Mouse (Mus musculus): ENCODE measurements around the gene Esam. TPM values are rescaled to one million over a fixed set of nuclear protein-coding genes. Genes with fewer than 3 reads are reported as not detected.
A peak's percentile ranks its signal among the peaks of the same experiment; 100 is the strongest.

The Esam gene
- polyA plus RNA-seq, 1 experiment from 2014 or later, result 47.2 TPM

DNA sequence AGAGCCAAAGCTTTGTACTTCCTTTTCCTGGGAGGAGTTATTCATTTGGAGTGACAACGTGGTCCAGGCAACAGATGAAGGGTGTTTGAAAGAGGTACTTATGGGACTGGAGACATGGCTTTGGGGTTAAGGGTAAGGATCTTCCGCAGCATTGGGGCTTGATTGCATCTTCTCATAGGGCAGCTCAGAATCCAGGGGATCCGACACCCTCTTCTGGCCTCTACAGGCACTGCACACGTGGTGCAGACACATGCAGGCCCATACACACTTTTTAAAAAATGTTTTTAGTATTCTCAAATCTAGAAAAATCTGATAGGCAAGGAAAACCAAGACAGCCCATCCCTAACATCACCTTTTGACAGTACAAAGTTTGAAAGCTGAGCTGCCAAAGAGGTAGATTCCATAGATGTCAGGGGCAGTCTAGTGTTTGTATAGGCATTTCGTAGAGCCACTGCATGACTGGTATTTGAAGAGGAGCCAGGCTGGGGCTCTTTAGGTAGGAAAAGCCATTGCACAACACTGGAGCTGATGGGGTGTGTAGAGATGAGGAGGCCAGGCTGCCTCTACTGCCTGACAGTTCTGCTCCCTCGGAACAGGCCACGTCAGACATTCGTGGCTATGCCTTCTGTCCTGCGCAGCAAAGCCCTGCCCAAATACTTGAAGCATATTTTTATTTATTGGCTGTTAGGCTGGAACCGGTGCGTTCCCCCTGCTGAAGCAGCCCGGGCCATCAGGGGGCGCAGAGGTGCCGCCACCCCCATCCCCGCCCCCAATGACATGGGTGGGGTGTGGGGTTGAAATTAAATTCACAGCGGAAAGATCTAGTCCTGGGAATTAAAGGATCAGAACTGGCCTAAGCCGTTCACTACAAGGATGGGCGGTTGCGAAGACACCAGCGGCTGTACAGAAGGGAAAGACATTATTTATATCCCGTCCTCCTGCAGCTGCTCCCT is 1.2 kb upstream of the Esam start:
- DNase-seq (ENCODE audit: low spot score), result no peak
- peaks cover 53% of the 10 kb centered on the region for H3K27me3 ChIP-seq (replicated peaks; ENCODE audit: control insufficient read depth, insufficient read depth, low read length)
- H3K4me3 ChIP-seq (ENCODE audit: low read depth, low read length), result no peak overlapping the region
- H3K27ac ChIP-seq (ENCODE audit: low read depth), result no peak overlapping the region
- H3K4me1 ChIP-seq (replicated peaks; ENCODE audit: control insufficient read depth, insufficient read depth, low read length), result peaks cover 12% of the 10 kb centered on the region; the same call in 1 of the 2 replicates
- no peak for ATAC-seq (replicated peaks; ENCODE audit: low FRiP score, low TSS enrichment, low read depth)
- H3K9ac ChIP-seq (ENCODE audit: low read length), result no peak overlapping the region
- WGBS, result 28% methylated on average over 21 of the region's 21 CpGs
- peak overlapping the region; percentile 13; the same call in 1 of the 2 replicates for H3K4me2 ChIP-seq (ENCODE audit: low read length)
- H3K9me3 ChIP-seq (ENCODE audit: control insufficient read depth, low read length), result peaks cover 3% of the 10 kb centered on the region; the same call in 1 of the 2 replicates
- H3K36me3 ChIP-seq (ENCODE audit: control insufficient read depth, insufficient read depth, low read length), result peaks cover 33% of the 10 kb centered on the region

DNA sequence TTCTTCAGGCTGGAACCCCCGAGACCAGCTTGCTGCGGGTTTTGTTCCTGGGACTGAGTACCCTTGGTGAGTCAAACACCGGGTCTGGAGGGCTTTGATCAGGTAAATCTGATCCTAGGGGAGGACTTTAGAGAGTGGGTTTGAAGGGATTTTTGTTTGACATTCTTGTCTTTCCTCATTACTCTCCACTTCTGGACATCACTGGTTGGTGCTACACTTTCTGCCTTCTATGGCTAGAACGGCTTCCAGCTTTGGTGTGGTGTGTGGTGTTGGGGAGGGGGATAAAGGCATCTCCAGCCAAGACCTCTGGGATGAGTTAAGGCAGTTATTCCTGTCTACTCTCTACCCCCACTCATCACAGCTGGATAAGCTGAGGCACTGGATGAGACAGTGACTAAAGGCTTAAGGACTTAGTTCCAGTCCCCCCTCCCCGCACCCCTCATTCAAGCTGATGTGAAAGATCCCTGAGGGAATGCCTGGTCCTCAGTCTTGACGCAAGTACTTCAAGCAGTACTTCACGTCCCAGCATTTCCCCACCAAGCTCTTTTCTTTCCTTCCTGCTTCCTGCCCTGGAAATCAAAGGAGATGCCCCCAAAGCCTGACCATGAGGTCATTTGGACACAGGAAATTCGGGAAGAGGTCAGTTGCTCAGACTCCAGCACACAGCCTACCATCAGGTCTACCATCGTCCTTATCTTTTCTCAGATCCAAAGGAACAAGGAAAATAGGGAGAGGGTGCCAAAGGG is 520 bp downstream of the Esam start:
- WGBS, result 30% methylated on average over 9 of the region's 9 CpGs
- DNase-seq (ENCODE audit: low spot score) (no peak), ATAC-seq (replicated peaks; ENCODE audit: low FRiP score, low TSS enrichment, low read depth) (no peak)
- Histone ChIP-seq H3K27ac (ENCODE audit: low read depth) (peak overlapping the region; percentile 36; the same call in 1 of the 2 replicates), H3K9ac (ENCODE audit: low read length) (no peak overlapping the region), H3K36me3 (ENCODE audit: control insufficient read depth, insufficient read depth, low read length) (peaks cover 19% of the 10 kb centered on the region), H3K4me2 (ENCODE audit: low read length) (peak overlapping the region; percentile 13; the same call in 1 of the 2 replicates), H3K27me3 (replicated peaks; ENCODE audit: control insufficient read depth, insufficient read depth, low read length) (peaks cover 56% of the 10 kb centered on the region), H3K9me3 (ENCODE audit: control insufficient read depth, low read length) (peaks cover 3% of the 10 kb centered on the region; the same call in 1 of the 2 replicates), H3K4me3 (ENCODE audit: low read depth, low read length) (peak overlapping the region; percentile 7), H3K4me1 (replicated peaks; ENCODE audit: control insufficient read depth, insufficient read depth, low read length) (peaks cover 12% of the 10 kb centered on the region; the same call in 1 of the 2 replicates)

DNA sequence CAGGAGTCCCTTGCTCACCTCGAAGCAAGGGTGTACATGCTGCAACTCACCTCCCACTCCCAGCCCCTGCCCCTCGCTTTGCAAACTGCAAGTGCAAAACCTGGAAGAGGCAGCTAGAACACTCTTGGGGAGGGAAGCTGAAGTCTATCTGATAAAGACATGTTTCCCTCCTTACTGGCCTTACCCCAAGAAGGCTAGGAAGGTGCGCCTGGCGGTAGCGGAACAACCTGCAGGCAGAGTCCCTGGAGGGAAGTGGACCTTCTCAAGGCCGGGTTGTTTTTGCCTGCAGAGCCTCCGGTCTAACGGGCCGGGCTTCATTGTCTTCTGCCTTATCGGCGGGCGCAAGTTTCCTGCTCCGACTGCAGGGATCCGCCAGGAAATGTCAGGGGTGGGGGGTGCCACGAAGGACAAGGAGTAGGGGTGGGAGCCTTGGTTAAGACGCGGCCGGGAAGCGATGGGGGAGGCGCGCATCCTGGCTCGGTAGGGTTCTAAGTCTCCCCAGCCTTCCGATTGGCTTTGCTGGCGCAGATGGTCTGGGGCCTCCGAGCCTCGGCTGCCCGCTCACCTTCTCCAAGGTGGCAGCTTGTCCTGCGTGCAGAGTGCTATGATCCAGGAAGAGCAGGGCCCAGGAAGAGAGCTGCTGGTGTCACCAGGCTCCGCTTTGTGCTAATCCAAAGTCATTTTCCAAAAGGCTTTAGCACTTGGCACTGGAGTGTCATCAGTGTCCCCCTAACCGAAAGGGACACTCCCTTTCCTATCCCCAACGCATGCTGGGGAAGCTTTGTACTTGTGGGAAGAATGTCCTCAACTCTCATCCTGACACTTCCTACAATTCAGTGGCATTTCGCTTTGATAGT is 2.4 kb downstream of the Esam start:
- ATAC-seq (replicated peaks; ENCODE audit: low FRiP score, low TSS enrichment, low read depth), result peak; percentile 49
- H3K27me3 ChIP-seq (replicated peaks; ENCODE audit: control insufficient read depth, insufficient read depth, low read length), result peaks cover 56% of the 10 kb centered on the region
- 3% methylated on average over 32 of the region's 32 CpGs for WGBS

DNA sequence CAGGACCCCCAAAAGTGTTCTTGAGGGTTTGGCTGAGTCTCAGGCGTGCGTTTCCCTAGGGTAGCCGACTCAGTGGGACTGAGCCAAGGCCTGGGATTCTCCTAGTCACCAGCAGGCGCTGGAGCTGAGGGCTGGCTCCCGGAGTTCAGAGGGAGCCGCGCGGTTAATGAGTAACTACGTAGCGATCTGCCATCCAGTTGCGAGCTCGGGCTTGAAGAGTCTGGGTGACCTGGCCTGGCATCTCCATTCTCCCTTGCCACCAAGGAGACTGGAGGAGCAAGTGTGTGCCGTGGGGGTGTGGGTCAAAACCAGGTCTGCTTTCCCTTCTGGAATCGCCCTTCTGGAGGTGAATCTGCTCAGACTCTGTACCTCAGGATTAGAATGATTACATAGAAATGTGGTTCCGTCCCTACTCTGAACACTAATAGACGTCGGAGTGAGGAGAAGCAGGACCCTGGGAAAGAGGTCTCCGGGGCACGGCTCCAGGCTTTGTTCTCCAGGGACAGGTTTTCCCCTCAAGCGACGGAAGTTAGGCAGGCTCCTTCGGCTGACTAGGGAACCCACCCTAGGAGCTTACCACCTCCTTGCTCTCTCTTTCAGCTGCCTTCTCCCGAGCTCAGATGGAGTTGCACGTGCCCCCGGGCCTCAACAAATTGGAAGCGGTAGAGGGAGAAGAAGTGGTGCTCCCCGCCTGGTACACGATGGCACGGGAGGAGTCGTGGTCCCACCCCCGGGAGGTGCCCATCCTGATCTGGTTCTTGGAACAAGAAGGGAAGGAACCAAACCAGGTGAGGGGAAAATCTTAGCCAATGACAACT is 3.2 kb downstream of the Esam start:
- Histone ChIP-seq H3K4me1 (replicated peaks; ENCODE audit: control insufficient read depth, insufficient read depth, low read length) (peaks cover 12% of the 10 kb centered on the region; the same call in 1 of the 2 replicates), H3K9me3 (ENCODE audit: control insufficient read depth, low read length) (peaks cover 3% of the 10 kb centered on the region; the same call in 1 of the 2 replicates), H3K9ac (ENCODE audit: low read length) (0 out of 2 replicates have a peak overlapping the region, but pooled peaks have one; percentile 18), H3K36me3 (ENCODE audit: control insufficient read depth, insufficient read depth, low read length) (no peaks in the 10 kb centered on the region), H3K27me3 (replicated peaks; ENCODE audit: control insufficient read depth, insufficient read depth, low read length) (peaks cover 56% of the 10 kb centered on the region), H3K4me2 (ENCODE audit: low read length) (peak overlapping the region; percentile 51), H3K4me3 (ENCODE audit: low read depth, low read length) (peak overlapping the region; percentile 32), H3K27ac (ENCODE audit: low read depth) (peak overlapping the region; percentile 22)
- peak; percentile 86 for ATAC-seq (replicated peaks; ENCODE audit: low FRiP score, low TSS enrichment, low read depth)
- WGBS, result 3% methylated on average over 31 of the region's 31 CpGs
- DNase-seq (ENCODE audit: low spot score), result peak; percentile 89

More for the DNA sequence above, 2.4 kb downstream of the Esam start:
- Histone ChIP-seq H3K36me3 (ENCODE audit: control insufficient read depth, insufficient read depth, low read length) (0 out of 2 replicates have a peak, but pooled peaks cover 3% of the 10 kb centered on the region), H3K9ac (ENCODE audit: low read length) (peak overlapping the region; percentile 18; the same call in 1 of the 2 replicates), H3K9me3 (ENCODE audit: control insufficient read depth, low read length) (peaks cover 3% of the 10 kb centered on the region; the same call in 1 of the 2 replicates), H3K4me3 (ENCODE audit: low read depth, low read length) (peak overlapping the region; percentile 32), H3K4me1 (replicated peaks; ENCODE audit: control insufficient read depth, insufficient read depth, low read length) (peaks cover 12% of the 10 kb centered on the region; the same call in 1 of the 2 replicates), H3K4me2 (ENCODE audit: low read length) (peak overlapping the region; percentile 51), H3K27ac (ENCODE audit: low read depth) (peak overlapping the region; percentile 22)
- DNase-seq (ENCODE audit: low spot score), result peak; percentile 74

DNA sequence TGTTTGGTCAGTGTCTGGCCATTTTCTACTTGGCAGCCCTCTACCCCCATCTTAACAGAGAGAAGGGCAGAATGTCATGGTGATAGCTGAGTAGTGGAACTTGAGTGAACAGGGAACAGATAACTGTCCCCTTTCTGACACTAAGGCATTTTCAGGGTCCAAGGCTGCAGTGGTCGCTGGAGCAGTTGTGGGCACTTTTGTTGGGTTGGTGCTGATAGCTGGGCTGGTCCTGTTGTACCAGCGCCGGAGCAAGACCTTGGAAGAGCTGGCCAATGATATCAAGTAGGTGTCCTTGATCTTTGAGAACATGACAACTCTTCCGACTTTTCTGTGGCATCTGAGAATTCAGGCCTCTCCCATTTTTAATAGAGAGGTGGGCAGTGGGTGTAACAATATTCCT is 9.0 kb downstream of the Esam start:
- H3K36me3 ChIP-seq (ENCODE audit: control insufficient read depth, insufficient read depth, low read length), result no peaks in the 10 kb centered on the region
- no peak overlapping the region for H3K27ac ChIP-seq (ENCODE audit: low read depth)
- no peak overlapping the region for H3K4me3 ChIP-seq (ENCODE audit: low read depth, low read length)
- no peak overlapping the region for H3K4me2 ChIP-seq (ENCODE audit: low read length)
- H3K9ac ChIP-seq (ENCODE audit: low read length), result no peak overlapping the region
- no peaks in the 10 kb centered on the region for H3K4me1 ChIP-seq (replicated peaks; ENCODE audit: control insufficient read depth, insufficient read depth, low read length)
- ATAC-seq (replicated peaks; ENCODE audit: low FRiP score, low TSS enrichment, low read depth) (no peak), DNase-seq (ENCODE audit: low spot score) (no peak)
- WGBS, result 76% methylated on average over 4 of the region's 4 CpGs
- no peaks in the 10 kb centered on the region for H3K9me3 ChIP-seq (ENCODE audit: control insufficient read depth, low read length)
- peaks cover 2% of the 10 kb centered on the region for H3K27me3 ChIP-seq (replicated peaks; ENCODE audit: control insufficient read depth, insufficient read depth, low read length)

DNA sequence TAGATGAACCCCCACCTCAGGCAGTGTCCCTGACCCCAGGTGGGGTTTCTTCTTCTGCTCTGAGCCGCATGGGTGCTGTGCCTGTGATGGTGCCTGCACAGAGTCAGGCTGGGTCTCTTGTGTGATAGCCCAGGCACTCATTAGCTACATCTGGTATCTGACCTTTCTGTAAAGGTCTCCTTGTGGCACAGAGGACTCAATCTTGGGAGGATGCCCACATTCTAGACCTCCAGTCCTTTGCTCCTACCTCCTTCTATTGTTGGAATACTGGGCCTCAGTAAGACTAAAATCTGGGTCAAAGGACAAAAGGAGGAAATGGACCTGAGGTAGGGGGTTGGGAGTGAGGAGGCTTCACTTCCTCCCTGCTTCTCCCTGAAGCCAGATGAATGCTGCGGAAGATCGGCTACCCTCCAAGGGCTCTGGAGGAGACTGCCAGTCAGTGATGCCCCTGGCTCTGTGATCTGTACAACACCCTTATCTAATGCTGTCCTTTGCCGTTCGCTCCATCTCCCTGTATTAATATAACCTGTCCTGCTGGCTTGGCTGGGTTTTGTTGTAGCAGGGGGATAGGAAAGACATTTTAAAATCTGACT is 9.9 kb downstream of the Esam start:
- Histone ChIP-seq H3K4me3 (ENCODE audit: low read depth, low read length) (no peak overlapping the region), H3K36me3 (ENCODE audit: control insufficient read depth, insufficient read depth, low read length) (no peaks in the 10 kb centered on the region), H3K4me1 (replicated peaks; ENCODE audit: control insufficient read depth, insufficient read depth, low read length) (no peaks in the 10 kb centered on the region), H3K9me3 (ENCODE audit: control insufficient read depth, low read length) (no peaks in the 10 kb centered on the region), H3K4me2 (ENCODE audit: low read length) (no peak overlapping the region), H3K27ac (ENCODE audit: low read depth) (no peak overlapping the region), H3K27me3 (replicated peaks; ENCODE audit: control insufficient read depth, insufficient read depth, low read length) (no peaks in the 10 kb centered on the region), H3K9ac (ENCODE audit: low read length) (no peak overlapping the region)
- 76% methylated on average over 5 of the region's 5 CpGs for WGBS
- ATAC-seq (replicated peaks; ENCODE audit: low FRiP score, low TSS enrichment, low read depth) (no peak), DNase-seq (ENCODE audit: low spot score) (no peak)
